Mouse (Mus musculus): ENCODE results near the gene Cavin1.

Cavin1 gene

GRCm38 (mm10) chr11:100981236-100981635 lies 10.5 kb upstream of the Cavin1 start:
- DNase-seq (ENCODE audit: low read depth, low spot score): no peak

GRCm38 (mm10) chr11:100980438-100980837 lies 9.8 kb upstream of the Cavin1 start:
- no peak for DNase-seq (ENCODE audit: low read depth, low spot score)

GRCm38 (mm10) chr11:100979887-100980286 lies 9.2 kb upstream of the Cavin1 start:
- DNase-seq (ENCODE audit: low read depth, low spot score): no peak

DNA sequence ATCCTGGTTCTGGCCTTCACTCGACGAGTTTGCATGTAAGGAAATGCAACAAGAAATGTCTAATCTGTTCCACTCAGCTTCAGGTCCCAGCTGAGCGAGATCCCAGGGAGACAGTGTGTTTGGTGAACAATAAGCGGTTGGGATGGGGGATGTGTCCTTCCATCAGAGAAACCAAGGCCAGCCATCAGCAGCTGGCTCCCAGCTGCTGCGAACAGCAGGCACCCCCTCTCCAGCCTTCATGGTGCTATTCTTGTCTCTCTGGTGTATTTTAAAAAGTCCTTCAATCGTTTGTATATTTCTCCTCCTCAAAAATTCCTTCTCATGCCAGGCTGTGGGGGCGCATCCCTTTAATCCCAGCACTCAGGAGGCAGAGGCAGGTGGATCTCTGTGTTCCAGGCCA lies 4.6 kb upstream of the Cavin1 start:
- no peak for DNase-seq (ENCODE audit: low read depth, low spot score)

DNA sequence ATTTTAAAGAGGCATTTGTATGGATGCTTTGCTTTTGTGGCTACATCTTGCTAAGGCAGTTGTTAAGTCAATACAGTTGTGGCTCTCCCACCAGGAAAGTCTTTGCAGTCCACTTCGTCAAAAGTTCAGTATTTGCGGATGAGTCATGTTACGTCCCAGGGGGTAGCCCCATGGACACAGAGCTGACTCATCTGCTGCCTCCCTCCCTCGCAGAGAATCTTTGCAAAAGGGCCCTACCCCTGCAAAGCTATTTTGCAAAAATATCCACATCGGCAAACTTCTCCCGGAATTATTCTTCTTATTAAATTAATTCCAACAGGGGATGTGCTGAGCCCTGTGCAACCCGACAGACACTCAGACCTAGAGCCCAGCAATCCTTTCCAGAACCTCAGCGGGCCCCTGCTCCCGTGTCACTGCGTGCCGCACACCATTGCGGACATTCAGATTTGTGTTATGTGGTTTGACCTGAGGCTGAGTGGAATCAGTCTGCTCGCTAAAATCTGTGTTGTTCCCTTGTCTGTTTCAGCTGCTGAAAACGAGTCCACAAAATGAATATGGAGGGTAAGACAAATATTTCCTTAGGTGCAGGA lies 3.8 kb upstream of the Cavin1 start:
- no peak for DNase-seq (ENCODE audit: low read depth, low spot score)

GRCm38 (mm10) chr11:100973245-100973644 lies 2.6 kb upstream of the Cavin1 start:
- no peak for DNase-seq (ENCODE audit: low read depth, low spot score)

DNA sequence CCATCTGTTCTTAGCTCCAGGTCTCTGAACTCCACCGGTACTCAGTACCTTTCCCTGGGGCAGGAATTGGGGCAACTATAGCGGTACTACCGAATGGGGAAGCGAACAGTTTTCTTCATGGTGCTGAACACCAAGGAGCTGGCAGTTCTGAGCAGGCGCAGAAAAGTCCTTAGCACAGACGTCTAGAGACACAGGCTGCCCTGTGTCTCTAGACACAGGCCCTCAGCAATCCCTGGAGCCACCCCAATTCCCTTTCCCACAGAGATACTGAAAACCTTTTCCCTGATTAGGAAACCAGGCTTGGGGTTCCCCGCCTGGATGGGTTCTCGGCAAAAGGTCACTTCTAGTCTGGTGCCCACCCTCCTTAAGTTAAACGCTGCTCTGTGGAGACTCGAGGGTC lies 768 bp upstream of the Cavin1 start:
- DNase-seq (ENCODE audit: low read depth, low spot score): no peak

- DNase-seq (ENCODE audit: low read depth, low spot score): peak; percentile 80
Measured at GRCm38 (mm10) chr11:100969744-100970556, 737 bp downstream of the Cavin1 start.

DNA sequence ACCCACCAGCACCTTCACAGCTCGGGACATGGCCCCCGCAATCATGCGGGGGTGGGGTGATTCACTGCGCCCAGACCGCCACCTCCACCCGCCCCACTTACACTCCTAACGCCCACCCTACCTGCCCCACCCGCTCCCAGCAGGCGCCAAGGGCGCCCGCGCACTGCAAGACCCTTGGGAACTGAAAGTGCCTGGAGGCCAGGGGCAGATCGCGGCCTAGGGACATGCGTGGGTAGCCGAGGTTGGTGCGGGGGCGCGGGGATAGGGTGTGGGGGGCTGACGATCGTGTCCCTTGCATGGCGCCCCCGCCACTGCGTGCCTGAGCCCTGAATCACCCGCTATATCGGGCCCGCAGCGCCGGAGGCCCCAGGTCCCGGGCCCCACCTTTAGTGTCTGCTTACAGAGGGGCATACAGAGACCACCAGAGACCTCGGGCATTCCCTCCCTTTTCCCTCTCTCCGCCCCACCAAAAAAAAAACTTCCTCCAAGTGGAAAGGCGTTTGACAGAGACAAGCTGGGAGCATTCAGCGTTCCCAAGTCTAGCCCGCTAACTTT lies 1.4 kb downstream of the Cavin1 start:
- no peak for DNase-seq (ENCODE audit: low read depth, low spot score)

DNA sequence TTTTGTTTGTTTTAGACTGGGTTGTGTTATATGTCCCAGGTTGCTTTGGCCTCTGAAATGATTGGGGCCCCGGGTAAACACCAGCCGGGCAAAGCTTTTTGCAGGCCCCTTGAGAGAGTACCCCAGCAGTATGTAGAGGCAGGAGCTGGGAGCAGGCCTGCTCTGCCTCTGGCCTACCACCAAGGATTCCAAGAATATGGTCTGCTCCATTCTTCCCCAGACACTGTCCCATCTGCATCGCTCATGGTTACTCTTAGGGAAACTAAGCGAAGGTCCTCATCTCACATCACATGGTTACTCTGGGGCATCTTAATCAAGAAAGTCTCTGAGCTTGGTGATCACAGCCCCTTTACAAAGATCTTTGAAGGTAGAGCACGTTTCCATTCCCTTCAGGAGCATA lies 2.2 kb downstream of the Cavin1 start:
- DNase-seq (ENCODE audit: low read depth, low spot score): no peak

GRCm38 (mm10) chr11:100967881-100968420 lies 2.7 kb downstream of the Cavin1 start:
- DNase-seq (ENCODE audit: low read depth, low spot score): no peak

GRCm38 (mm10) chr11:100967376-100967775 lies 3.3 kb downstream of the Cavin1 start:
- no peak for DNase-seq (ENCODE audit: low read depth, low spot score)

GRCm38 (mm10) chr11:100965760-100966159 lies 4.9 kb downstream of the Cavin1 start:
- no peak for DNase-seq (ENCODE audit: low read depth, low spot score)

DNA sequence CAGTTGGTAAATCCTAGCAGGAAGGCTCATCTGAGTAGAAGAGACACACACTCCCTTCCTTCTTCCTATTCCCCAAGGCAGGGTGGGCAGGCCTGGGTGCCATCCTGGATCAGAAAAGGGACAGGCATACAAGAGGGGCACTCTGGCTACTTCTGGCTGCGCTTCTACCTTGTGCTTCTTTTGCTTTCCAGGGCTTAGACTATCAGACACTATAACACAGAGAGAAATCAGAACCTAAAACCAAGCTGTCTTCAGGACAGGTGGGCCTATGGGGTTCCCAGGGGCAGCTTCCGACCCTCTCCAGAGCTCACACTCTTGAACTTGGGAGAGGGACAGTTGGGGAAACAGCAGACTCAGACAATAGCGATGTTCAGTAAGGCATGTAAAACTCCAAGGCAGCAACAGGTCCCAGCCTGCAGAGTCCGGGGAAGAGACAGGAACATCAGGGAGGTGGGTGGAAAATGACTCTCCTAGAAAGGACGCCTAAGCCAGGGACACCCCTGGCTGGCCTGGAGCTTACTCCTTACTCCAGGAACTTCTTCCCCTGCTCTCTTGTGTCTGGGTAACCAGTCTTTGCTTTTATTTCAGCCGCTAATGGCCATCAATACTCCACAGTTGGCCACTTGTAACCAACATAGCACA lies 5.7 kb downstream of the Cavin1 start:
- DNase-seq (ENCODE audit: low read depth, low spot score): no peak

DNA sequence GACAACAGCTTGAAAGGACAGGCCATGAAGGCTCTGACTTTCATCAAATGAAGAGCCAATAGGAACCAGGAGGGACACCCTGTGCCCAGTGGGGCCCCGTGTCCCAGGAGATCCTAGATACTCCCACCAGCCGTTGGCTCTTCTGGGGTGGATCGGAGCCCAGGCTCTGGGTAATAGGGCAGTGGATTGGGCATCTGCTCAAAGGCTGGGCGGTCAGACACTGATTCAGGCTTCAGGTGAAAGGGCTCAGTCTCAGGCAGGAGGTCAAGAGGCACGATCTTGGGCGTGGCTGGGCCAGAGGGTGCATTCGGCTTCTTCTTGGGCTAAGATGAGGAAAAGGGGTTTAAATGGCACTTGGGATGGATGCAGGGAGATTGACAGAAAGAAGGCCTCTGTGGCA lies 6.5 kb downstream of the Cavin1 start:
- DNase-seq (ENCODE audit: low read depth, low spot score): no peak

- no peak for DNase-seq (ENCODE audit: low read depth, low spot score)
Measured at GRCm38 (mm10) chr11:100963647-100964046, 7.0 kb downstream of the Cavin1 start.

DNA sequence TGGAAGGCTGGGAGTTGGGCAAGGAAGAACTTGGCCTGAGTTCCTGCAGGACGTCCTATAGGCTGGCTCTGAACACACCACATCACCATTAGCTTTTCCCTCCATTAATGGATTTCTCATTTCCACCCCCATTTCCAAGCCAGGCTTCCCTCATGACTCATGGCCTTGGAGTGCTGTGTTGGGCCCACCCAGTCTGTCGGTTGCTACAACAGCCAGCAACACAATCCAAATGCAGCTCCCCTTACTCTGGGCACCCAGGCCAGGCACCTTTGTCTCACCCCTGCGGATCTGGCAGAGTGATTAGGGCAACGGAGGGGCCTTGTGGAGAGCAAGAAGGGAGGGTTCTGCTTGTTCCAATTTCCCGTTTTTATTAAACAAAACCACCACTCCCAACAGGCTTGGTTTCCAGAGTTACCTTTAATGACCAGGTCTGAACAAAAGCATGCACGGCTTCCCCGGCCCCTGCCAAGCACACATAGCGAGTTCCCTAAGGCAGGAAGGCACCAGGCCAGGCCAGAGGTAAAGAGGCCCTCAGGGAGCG lies 8.2 kb downstream of the Cavin1 start:
- DNase-seq (ENCODE audit: low read depth, low spot score): peak; percentile 54

DNA sequence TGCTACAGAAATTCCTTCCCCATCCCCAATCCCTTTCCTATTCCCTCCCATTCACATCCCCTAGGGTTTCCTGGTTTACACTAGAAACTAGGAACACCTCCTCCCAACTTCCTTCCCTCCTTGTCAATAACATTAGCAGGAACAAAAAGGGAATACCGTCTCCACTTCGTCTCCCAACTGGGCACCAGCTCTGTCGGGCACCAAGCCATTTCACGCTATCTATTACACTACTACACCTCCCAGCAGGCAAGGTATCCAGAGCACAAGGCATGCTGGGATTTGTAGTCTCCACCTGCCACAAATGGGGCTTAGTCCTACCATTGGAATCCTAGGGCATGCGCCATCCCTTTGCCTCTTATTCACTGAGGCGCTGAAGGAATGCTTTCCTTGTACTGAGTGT lies 10.1 kb downstream of the Cavin1 start:
- DNase-seq (ENCODE audit: low read depth, low spot score): peak; percentile 86

GRCm38 (mm10) chr11:100959826-100960225 lies 10.9 kb downstream of the Cavin1 start:
- DNase-seq (ENCODE audit: low read depth, low spot score): no peak

DNA sequence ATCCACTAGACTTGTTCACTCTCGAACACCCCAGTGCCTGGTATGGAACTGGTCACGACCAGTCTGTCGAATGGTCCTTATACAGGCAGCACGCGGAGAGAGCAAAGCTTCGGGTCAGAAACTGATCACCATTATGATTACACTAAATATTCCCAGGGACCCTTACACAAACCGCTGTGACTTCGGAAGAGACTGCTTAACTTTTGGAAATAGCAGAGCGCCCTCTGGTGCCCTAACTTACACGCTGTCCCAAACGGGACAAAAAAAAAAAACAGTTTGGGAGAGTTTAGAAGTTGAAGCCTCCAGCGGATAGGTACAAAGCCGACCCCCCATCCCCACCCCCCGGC lies 11.2 kb downstream of the Cavin1 start:
- DNase-seq (ENCODE audit: low read depth, low spot score): peak; percentile 87

DNA sequence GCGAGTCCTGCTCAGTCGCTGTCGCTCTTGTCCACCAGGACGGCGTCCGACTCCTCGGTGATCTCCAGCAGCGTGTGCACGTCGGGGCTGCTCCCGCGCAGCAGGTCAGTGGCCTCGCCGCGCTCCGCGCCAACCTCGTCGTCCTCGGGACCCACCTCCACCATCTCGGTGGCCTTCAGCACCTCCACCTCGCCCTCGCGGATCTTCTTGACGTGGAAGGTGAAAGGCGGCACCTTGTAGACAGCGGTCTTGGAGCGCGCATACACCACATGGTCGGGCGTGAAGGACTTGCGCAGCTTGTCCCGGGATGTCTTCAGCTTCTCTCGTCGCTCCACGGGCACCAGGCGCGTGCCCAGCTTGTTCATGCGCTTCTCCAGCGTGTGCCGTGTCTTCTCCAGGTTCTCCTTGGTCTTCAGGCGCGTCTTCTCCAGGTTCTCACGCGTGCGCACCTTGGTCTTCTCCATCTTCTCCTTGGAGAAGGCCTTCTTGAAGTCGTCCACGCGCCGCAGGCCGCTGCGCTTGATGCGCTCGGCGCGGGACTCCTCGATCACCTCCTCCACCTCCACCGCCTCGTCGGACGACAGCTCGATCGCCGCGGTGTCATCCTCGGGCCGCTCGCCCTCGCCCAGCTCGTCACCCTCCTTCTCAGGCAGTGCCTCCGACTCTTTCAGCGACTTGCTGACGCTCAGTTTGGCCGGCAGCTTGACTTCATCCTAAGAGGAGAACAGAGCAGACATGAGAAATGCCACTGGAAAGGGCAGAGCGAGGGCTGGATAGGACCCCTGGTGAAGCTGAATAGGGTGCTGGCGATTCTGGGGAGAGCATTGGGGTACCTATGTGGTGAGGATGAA lies 11.8 kb downstream of the Cavin1 start:
- peak; percentile 43 for DNase-seq (ENCODE audit: low read depth, low spot score)

All from R1 (cell line).